Mouse (Mus musculus): ENCODE data around the gene Pik3r6. TPM values are rescaled to one million over a fixed set of nuclear protein-coding genes. Genes with fewer than 3 reads are reported as not detected.

The Pik3r6 gene
- total and polyA plus RNA-seq, 3 experiments = 0.42 to 1.5 TPM; not detected in 1

DNA sequence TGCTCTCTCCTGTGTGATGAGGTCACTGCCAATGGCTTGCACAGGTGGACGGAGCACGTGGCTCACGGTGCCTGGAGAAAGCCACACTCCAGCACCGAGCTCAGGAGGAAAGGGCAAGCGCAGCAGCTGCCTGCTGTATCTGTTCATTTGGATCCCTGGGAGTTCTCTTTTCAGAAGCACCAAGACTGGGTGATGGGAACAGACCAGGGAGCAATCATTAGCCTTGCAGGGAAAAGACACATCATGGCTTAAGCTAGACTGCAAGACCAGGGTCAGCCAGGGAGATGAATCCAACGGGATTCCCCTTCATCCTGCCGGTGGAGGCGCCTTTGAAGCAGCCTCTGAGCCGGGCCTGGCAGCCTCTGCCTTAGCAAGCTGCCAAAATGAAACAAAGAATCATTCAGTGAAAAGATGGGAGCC lies 76.7 kb downstream of the Pik3r6 start:
- H3K27me3 ChIP-seq (ENCODE audit: control insufficient read depth in 1 of 2, insufficient read depth in 2 of 2, low read length in 2 of 2) = peaks cover 24 to 45% of the 10 kb centered on the region in 2 experiments
- no peak overlapping the region for H3K9ac ChIP-seq (ENCODE audit: control insufficient read depth, low read depth, low read length, poor library complexity, severe bottlenecking)
- no peaks in the 10 kb centered on the region for H3K36me3 ChIP-seq (ENCODE audit: control insufficient read depth in 1 of 2, insufficient read depth in 2 of 2, low read length in 2 of 2)
- H3K9me3 ChIP-seq (replicated peaks; ENCODE audit: insufficient read depth, low read length) = no peaks in the 10 kb centered on the region
- H3K4me3 ChIP-seq (ENCODE audit: control insufficient read depth in 1 of 2, insufficient read depth in 1 of 2, low read depth in 2 of 2, low read length in 2 of 2) = no peak overlapping the region
- no peaks in the 10 kb centered on the region for H3K4me1 ChIP-seq (ENCODE audit: control insufficient read depth in 1 of 2, insufficient read depth in 2 of 2, low read length in 2 of 2)
- no peak for TF ChIP-seq TCF12 (IDR thresholded peaks at IDR 0.05; ENCODE audit: low read depth, low read length)
- no peak for TF ChIP-seq RAD21 (IDR thresholded peaks at IDR 0.05; ENCODE audit: low read depth, low read length)
- no peak for TF ChIP-seq MAZ (IDR thresholded peaks at IDR 0.05; ENCODE audit: low read depth, low read length)
- TF ChIP-seq USF2 (IDR thresholded peaks at IDR 0.05; ENCODE audit: borderline replicate concordance in 1 of 2, insufficient read depth in 1 of 2, low read depth in 1 of 2, low read length in 2 of 2) = no peak
- no peak for TF ChIP-seq SMC3 (IDR thresholded peaks at IDR 0.05; ENCODE audit: low read depth, low read length)
- TF ChIP-seq MYC (IDR thresholded peaks at IDR 0.05; ENCODE audit: low read depth, low read length) = no peak
- TF ChIP-seq BHLHE40 (IDR thresholded peaks at IDR 0.05; ENCODE audit: borderline replicate concordance, low read depth, low read length) = no peak
- TF ChIP-seq POLR2AphosphoS5 (IDR thresholded peaks at IDR 0.05; ENCODE audit: borderline replicate concordance, low read depth, low read length) = no peak
- TF ChIP-seq CTCF (IDR thresholded peaks at IDR 0.05 in 2 of 3, conservative IDR thresholded peaks at IDR 0.05 in 1 of 3; ENCODE audit: control insufficient read depth in 1 of 3, insufficient read depth in 1 of 3, low read depth in 2 of 3, low read length in 3 of 3, poor library complexity in 1 of 3, severe bottlenecking in 1 of 3) = no peak
- TF ChIP-seq ELF1 (IDR thresholded peaks at IDR 0.05; ENCODE audit: low read depth, low read length) = no peak
- no peak for TF ChIP-seq ZKSCAN1 (IDR thresholded peaks at IDR 0.05; ENCODE audit: low read depth, low read length)
- TF ChIP-seq ZMIZ1 (IDR thresholded peaks at IDR 0.05; ENCODE audit: low read depth, low read length) = no peak
- no peak for TF ChIP-seq NELFE (IDR thresholded peaks at IDR 0.05; ENCODE audit: low read depth, low read length)
- H3K79me2 ChIP-seq (ENCODE audit: control insufficient read depth, insufficient read depth, low read length, poor library complexity) = no peaks in the 10 kb centered on the region
- DNase-seq (ENCODE audit: low read depth, low spot score) = no peak
- H3K27ac ChIP-seq (ENCODE audit: control insufficient read depth, low read depth, low read length) = no peak overlapping the region

DNA sequence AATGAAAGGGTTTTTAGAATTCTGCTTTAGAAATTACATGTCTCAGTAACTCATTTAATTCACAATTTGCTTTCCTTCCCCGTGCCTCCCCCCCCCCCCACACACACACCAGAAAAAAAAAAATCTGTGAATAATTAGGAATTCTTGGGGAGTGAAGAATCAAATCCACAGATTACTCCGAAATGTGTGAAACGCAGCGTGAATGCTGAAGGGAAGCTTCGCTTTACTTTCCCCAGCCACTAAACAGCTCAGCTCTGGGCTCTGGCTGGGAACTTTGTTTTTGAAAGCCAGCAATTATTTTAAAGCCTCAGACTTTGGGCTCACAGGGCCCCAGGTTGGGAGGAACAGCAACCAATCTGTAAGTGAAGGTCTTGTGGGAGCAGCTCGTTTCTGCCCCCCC lies 77.7 kb downstream of the Pik3r6 start:
- Histone ChIP-seq H3K9ac (ENCODE audit: control insufficient read depth, low read depth, low read length, poor library complexity, severe bottlenecking) (no peak overlapping the region), H3K9me3 (replicated peaks; ENCODE audit: insufficient read depth, low read length) (no peaks in the 10 kb centered on the region), H3K4me1 (ENCODE audit: control insufficient read depth in 1 of 2, insufficient read depth in 2 of 2, low read length in 2 of 2) (no peaks in the 10 kb centered on the region), H3K79me2 (ENCODE audit: control insufficient read depth, insufficient read depth, low read length, poor library complexity) (no peaks in the 10 kb centered on the region), H3K27ac (ENCODE audit: control insufficient read depth, low read depth, low read length) (no peak overlapping the region), H3K27me3 (ENCODE audit: control insufficient read depth in 1 of 2, insufficient read depth in 2 of 2, low read length in 2 of 2) (peaks cover 27 to 49% of the 10 kb centered on the region in 2 experiments), H3K4me3 (ENCODE audit: control insufficient read depth in 1 of 2, insufficient read depth in 1 of 2, low read depth in 2 of 2, low read length in 2 of 2) (no peak overlapping the region), H3K36me3 (ENCODE audit: control insufficient read depth in 1 of 2, insufficient read depth in 2 of 2, low read length in 2 of 2) (no peaks in the 10 kb centered on the region)
- TF ChIP-seq MAX (IDR thresholded peaks at IDR 0.05; ENCODE audit: low read length) (no peak), NRF1 (IDR thresholded peaks at IDR 0.05; ENCODE audit: insufficient read depth, low read depth, low read length, poor library complexity, severe bottlenecking) (no peak), CHD1 (IDR thresholded peaks at IDR 0.05; ENCODE audit: low read depth, low read length) (no peak), MAFK (IDR thresholded peaks at IDR 0.05; ENCODE audit: borderline replicate concordance, low read depth, low read length) (no peak), EP300 (IDR thresholded peaks at IDR 0.05; ENCODE audit: low read depth in 1 of 2, low read length in 2 of 2) (no peak), ZKSCAN1 (IDR thresholded peaks at IDR 0.05; ENCODE audit: low read depth, low read length) (no peak)
- DNase-seq (ENCODE audit: low read depth, low spot score) = no peak
